Mouse (Mus musculus): Measurements from ENCODE around the gene Cacna2d4.
A peak's percentile ranks its signal among the peaks of the same experiment; 100 is the strongest.
"Not testable (repeated sequence)": the region's sequence is repeated elsewhere in the genome, so short reads cannot be mapped to it uniquely, and the experiment has no call there.

Gene Cacna2d4

GRCm38 (mm10) chr6:119346257-119346656 lies 109.9 kb downstream of the Cacna2d4 start:
- DNase-seq (ENCODE audit: low spot score), result no peak

- DNase-seq (ENCODE audit: low spot score), result no peak
These were observed 111.5 kb downstream of the Cacna2d4 start for GRCm38 (mm10) chr6:119347813-119348212.

- peak; percentile 94 for DNase-seq (ENCODE audit: low spot score)
These were observed 111.9 kb downstream of the Cacna2d4 start for GRCm38 (mm10) chr6:119348234-119348633.

- no peak for DNase-seq (ENCODE audit: low spot score)
These were observed 114.4 kb downstream of the Cacna2d4 start for GRCm38 (mm10) chr6:119350703-119351198.

GRCm38 (mm10) chr6:119351656-119352055 lies 115.3 kb downstream of the Cacna2d4 start:
- DNase-seq (ENCODE audit: low spot score), result no peak

- DNase-seq (ENCODE audit: low spot score), result no peak
These were observed 116.2 kb downstream of the Cacna2d4 start for GRCm38 (mm10) chr6:119352501-119352900.

- DNase-seq (ENCODE audit: low spot score), result no peak
These were observed 121.8 kb downstream of the Cacna2d4 start for GRCm38 (mm10) chr6:119358020-119358571.

GRCm38 (mm10) chr6:119360250-119360649 lies 123.9 kb downstream of the Cacna2d4 start:
- not testable (repeated sequence) for DNase-seq (ENCODE audit: low spot score)

GRCm38 (mm10) chr6:119360925-119361702 lies 124.8 kb downstream of the Cacna2d4 start:
- no peak for DNase-seq (ENCODE audit: low spot score)

GRCm38 (mm10) chr6:119363593-119363992 lies 127.3 kb downstream of the Cacna2d4 start:
- no peak for DNase-seq (ENCODE audit: low spot score)

GRCm38 (mm10) chr6:119366800-119367199 lies 130.5 kb downstream of the Cacna2d4 start:
- DNase-seq (ENCODE audit: low spot score), result not testable (repeated sequence)

- DNase-seq (ENCODE audit: low spot score), result no peak
These were observed 131.1 kb downstream of the Cacna2d4 start for GRCm38 (mm10) chr6:119367382-119367781.

GRCm38 (mm10) chr6:119371624-119372023 lies 135.3 kb downstream of the Cacna2d4 start:
- no peak for DNase-seq (ENCODE audit: low spot score)

- DNase-seq (ENCODE audit: low spot score), result no peak
These were observed 135.9 kb downstream of the Cacna2d4 start for GRCm38 (mm10) chr6:119372237-119372636.

- no peak for DNase-seq (ENCODE audit: low spot score)
These were observed 136.8 kb downstream of the Cacna2d4 start for GRCm38 (mm10) chr6:119373000-119373705.

- DNase-seq (ENCODE audit: low spot score), result no peak
These were observed 138.7 kb downstream of the Cacna2d4 start for GRCm38 (mm10) chr6:119375035-119375434.

GRCm38 (mm10) chr6:119377613-119378012 lies 141.3 kb downstream of the Cacna2d4 start:
- DNase-seq (ENCODE audit: low spot score), result no peak

- no peak for DNase-seq (ENCODE audit: low spot score)
These were observed 142.3 kb downstream of the Cacna2d4 start for GRCm38 (mm10) chr6:119378631-119379030.

GRCm38 (mm10) chr6:119385668-119386067 lies 149.3 kb downstream of the Cacna2d4 start:
- DNase-seq (ENCODE audit: low spot score), result no peak

- no peak for DNase-seq (ENCODE audit: low spot score)
These were observed 150.1 kb downstream of the Cacna2d4 start for GRCm38 (mm10) chr6:119386421-119386820.

- no peak for DNase-seq (ENCODE audit: low spot score)
These were observed 150.5 kb downstream of the Cacna2d4 start for GRCm38 (mm10) chr6:119386821-119387220.

GRCm38 (mm10) chr6:119387801-119388649 lies 151.7 kb downstream of the Cacna2d4 start:
- peak; percentile 70 for DNase-seq (ENCODE audit: low spot score)
